Mouse (Mus musculus) bone marrow macrophage, adult 2 months (primary cell): Measurements from ENCODE around the gene Sox5.

Source experiments
- CTCF ChIP-seq: IDR thresholded peaks from 2 replicates; pipeline ENCODE4 v1.5.1; 2012; ENCODE audit warnings: low read depth, mild to moderate bottlenecking, low read length, moderate library complexity
- POLR2A ChIP-seq: IDR thresholded peaks from 2 replicates; pipeline ENCODE4 v1.6.1; 2012; ENCODE audit warnings: mild to moderate bottlenecking, low read depth, low read length, borderline replicate concordance

DNA sequence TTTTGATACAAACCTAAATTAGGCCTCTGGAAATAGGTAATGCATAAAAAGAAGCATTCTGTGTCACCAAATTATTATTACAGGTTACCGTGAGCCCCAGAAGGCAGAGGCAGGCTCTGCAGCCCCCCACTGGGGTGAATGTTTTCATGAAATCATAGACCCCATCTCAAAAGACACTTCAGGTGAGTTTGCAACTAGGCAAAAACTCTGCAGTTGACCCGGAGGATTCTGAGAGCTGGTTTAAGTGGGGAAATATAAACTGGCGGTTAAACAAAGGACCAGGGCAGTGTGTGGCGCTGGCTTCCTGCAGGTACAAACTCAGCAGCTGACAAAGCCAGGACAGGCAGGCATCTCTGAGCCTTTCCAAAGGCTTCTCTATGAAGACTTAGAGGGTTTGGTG, 30.2 kb downstream of the Sox5 start:
- TF ChIP-seq POLR2A (no peak), CTCF (no peak)
